Mouse (Mus musculus) limb, embryonic 13.5 days (tissue): ENCODE data around the gene Tnrc6c. TPM values are rescaled to one million over a fixed set of nuclear protein-coding genes. Genes with fewer than 3 reads are reported as not detected.
A peak's percentile ranks its signal among the peaks of the same experiment; 100 is the strongest.

Experiments
- ATAC-seq: fragments of 200-750 bp; cut with Nextera tagmentation; 2 replicates; pipeline ENCODE4 v1.8.0; 2017; ENCODE audit warnings: low read depth, moderate number of reproducible peaks, moderate TSS enrichment; ENCODE audit not compliant: low FRiP score
- H3K27ac ChIP-seq: fragments of 300-500 bp; sonication (generic); 2 replicates; pipeline ENCODE4 v1.5.1; 2015; ENCODE audit warnings: inconsistent platforms, mild to moderate bottlenecking, moderate library complexity
- H3K27me3 ChIP-seq: fragments of 300-500 bp; sonication (generic); 2 replicates; pipeline ENCODE4 v1.6.1; 2015; ENCODE audit warnings: mild to moderate bottlenecking, inconsistent platforms
- H3K36me3 ChIP-seq: fragments of 300-500 bp; sonication (generic); 2 replicates; pipeline ENCODE4 v1.6.1; 2015; ENCODE audit warnings: inconsistent platforms, mild to moderate bottlenecking, moderate library complexity
- H3K4me1 ChIP-seq: fragments of 300-500 bp; sonication (generic); 2 replicates; pipeline ENCODE4 v1.6.1; 2015; ENCODE audit warnings: inconsistent platforms
- H3K4me2 ChIP-seq: fragments of 300-500 bp; sonication (generic); replicated peaks from 2 replicates; pipeline ENCODE4 v1.6.1; 2015; ENCODE audit warnings: inconsistent platforms, mild to moderate bottlenecking, moderate library complexity
- H3K4me3 ChIP-seq: fragments of 300-500 bp; sonication (generic); 2 replicates; pipeline ENCODE4 v1.5.1; 2015; ENCODE audit warnings: moderate library complexity, mild to moderate bottlenecking, inconsistent platforms
- H3K9ac ChIP-seq: fragments of 300-500 bp; sonication (generic); 2 replicates; pipeline ENCODE4 v1.6.1; 2015; ENCODE audit warnings: mild to moderate bottlenecking, inconsistent platforms
- H3K9me3 ChIP-seq: fragments of 300-500 bp; sonication (generic); 2 replicates; pipeline ENCODE4 v1.6.1; 2016; ENCODE audit warnings: inconsistent platforms
- WGBS: fragments of 180-500 bp; shearing (Covaris S2); methylation state at CpG from one replicate; pipeline ENCODE4 v1.1.7; 2015; 5-methylcytosine and 5-hydroxymethylcytosine counted together
- polyA plus RNA-seq: library from polyadenylated mRNA; unstranded; fragments of >200 nt; fragmentation: Nextera tagmentation; extraction: Ambion mirVana; gene quantifications from 2 replicates; pipeline ENCODE4 v1.2.1, GENCODE M21; 2015

Tnrc6c gene
- polyA plus RNA-seq, 1 experiment from 2014 or later = 19.6 TPM

- H3K4me2 ChIP-seq = no peak overlapping the region
- no peaks in the 10 kb centered on the region for H3K27me3 ChIP-seq
- 0 out of 2 replicates have a peak, but pooled peaks cover 3% of the 10 kb centered on the region for H3K4me1 ChIP-seq
- H3K27ac ChIP-seq = no peak overlapping the region
- H3K9ac ChIP-seq = no peak overlapping the region
- no peaks in the 10 kb centered on the region for H3K9me3 ChIP-seq
- no peak for ATAC-seq
- 94% methylated on average over 1 of the region's 1 CpGs for WGBS
- H3K36me3 ChIP-seq = peaks cover 48% of the 10 kb centered on the region
- H3K4me3 ChIP-seq = no peak overlapping the region
Observed at GRCm38 (mm10) chr11:117712065-117712464, 58.0 kb downstream of the Tnrc6c start.

- Histone ChIP-seq H3K9me3 (no peaks in the 10 kb centered on the region), H3K4me3 (no peak overlapping the region), H3K36me3 (peaks cover 58% of the 10 kb centered on the region)
Observed at GRCm38 (mm10) chr11:117713375-117713774, 59.3 kb downstream of the Tnrc6c start.

GRCm38 (mm10) chr11:117718838-117719237, 64.7 kb downstream of the Tnrc6c start:
- no peaks in the 10 kb centered on the region for H3K9me3 ChIP-seq
- peaks cover 95% of the 10 kb centered on the region for H3K36me3 ChIP-seq
- H3K4me2 ChIP-seq = no peak overlapping the region
- H3K4me3 ChIP-seq = no peak overlapping the region
- no peaks in the 10 kb centered on the region for H3K27me3 ChIP-seq
- no peak for ATAC-seq
- H3K27ac ChIP-seq = no peak overlapping the region
- WGBS = 92% methylated on average over 3 of the region's 3 CpGs
- H3K9ac ChIP-seq = no peak overlapping the region
- H3K4me1 ChIP-seq = no peaks in the 10 kb centered on the region

More at GRCm38 (mm10) chr11:117713375-117713774, 59.3 kb downstream of the Tnrc6c start:
- 94% methylated on average over 6 of the region's 6 CpGs for WGBS
- no peak for ATAC-seq
- Histone ChIP-seq H3K27me3 (no peaks in the 10 kb centered on the region), H3K9ac (no peak overlapping the region), H3K27ac (no peak overlapping the region), H3K4me2 (no peak overlapping the region), H3K4me1 (0 out of 2 replicates have a peak, but pooled peaks cover 3% of the 10 kb centered on the region)

- Histone ChIP-seq H3K9me3 (no peaks in the 10 kb centered on the region), H3K27me3 (no peaks in the 10 kb centered on the region), H3K4me1 (peaks cover 17% of the 10 kb centered on the region), H3K27ac (no peak overlapping the region), H3K4me2 (no peak overlapping the region), H3K4me3 (no peak overlapping the region), H3K36me3 (peaks cover 62% of the 10 kb centered on the region), H3K9ac (no peak overlapping the region)
- 82% methylated on average over 6 of the region's 6 CpGs for WGBS
- ATAC-seq = no peak
Observed at GRCm38 (mm10) chr11:117724604-117725301, 70.7 kb downstream of the Tnrc6c start.

- Histone ChIP-seq H3K36me3 (peaks cover 41% of the 10 kb centered on the region), H3K9ac (no peak overlapping the region), H3K4me3 (no peak overlapping the region), H3K4me2 (no peak overlapping the region), H3K27ac (no peak overlapping the region), H3K27me3 (no peaks in the 10 kb centered on the region), H3K4me1 (peaks cover 26% of the 10 kb centered on the region), H3K9me3 (no peaks in the 10 kb centered on the region)
- no peak for ATAC-seq
- 91% methylated on average over 4 of the region's 4 CpGs for WGBS
Observed at GRCm38 (mm10) chr11:117727031-117727430, 72.9 kb downstream of the Tnrc6c start.

- Histone ChIP-seq H3K36me3 (peaks cover 40% of the 10 kb centered on the region), H3K4me3 (no peak overlapping the region), H3K9ac (no peak overlapping the region), H3K27ac (peak overlapping the region; percentile 48), H3K4me2 (no peak overlapping the region), H3K9me3 (no peaks in the 10 kb centered on the region), H3K27me3 (no peaks in the 10 kb centered on the region), H3K4me1 (peaks cover 26% of the 10 kb centered on the region)
- WGBS = 85% methylated on average over 5 of the region's 5 CpGs
- no peak for ATAC-seq
Observed at GRCm38 (mm10) chr11:117728245-117728644, 74.2 kb downstream of the Tnrc6c start.

- Histone ChIP-seq H3K27me3 (no peaks in the 10 kb centered on the region), H3K4me3 (no peak overlapping the region), H3K9ac (no peak overlapping the region), H3K36me3 (peaks cover 40% of the 10 kb centered on the region), H3K4me1 (peaks cover 26% of the 10 kb centered on the region), H3K4me2 (no peak overlapping the region), H3K27ac (peak overlapping the region; percentile 48), H3K9me3 (no peaks in the 10 kb centered on the region)
- peak; percentile 66; the same call in 1 of the 2 replicates for ATAC-seq
- WGBS = 63% methylated on average over 1 of the region's 1 CpGs
Observed at GRCm38 (mm10) chr11:117728841-117729240, 74.8 kb downstream of the Tnrc6c start.

GRCm38 (mm10) chr11:117729341-117729740, 75.3 kb downstream of the Tnrc6c start:
- Histone ChIP-seq H3K9ac (0 out of 2 replicates have a peak overlapping the region, but pooled peaks have one; percentile 5), H3K27me3 (no peaks in the 10 kb centered on the region), H3K27ac (peak overlapping the region; percentile 7; the same call in 1 of the 2 replicates), H3K4me3 (no peak overlapping the region), H3K4me1 (peaks cover 26% of the 10 kb centered on the region), H3K36me3 (peaks cover 37% of the 10 kb centered on the region), H3K9me3 (no peaks in the 10 kb centered on the region), H3K4me2 (no peak overlapping the region)
- ATAC-seq = no peak
- 80% methylated on average over 3 of the region's 3 CpGs for WGBS

GRCm38 (mm10) chr11:117729798-117730489, 75.9 kb downstream of the Tnrc6c start:
- Histone ChIP-seq H3K4me2 (no peak overlapping the region), H3K27me3 (no peaks in the 10 kb centered on the region), H3K9ac (0 out of 2 replicates have a peak overlapping the region, but pooled peaks have one; percentile 5), H3K9me3 (no peaks in the 10 kb centered on the region), H3K36me3 (peaks cover 35% of the 10 kb centered on the region), H3K27ac (peak overlapping the region; percentile 67), H3K4me1 (peaks cover 26% of the 10 kb centered on the region), H3K4me3 (no peak overlapping the region)
- ATAC-seq = no peak
- 75% methylated on average over 7 of the region's 7 CpGs for WGBS

GRCm38 (mm10) chr11:117730490-117730838, 76.4 kb downstream of the Tnrc6c start:
- peak overlapping the region; percentile 67 for H3K27ac ChIP-seq
- H3K4me2 ChIP-seq = no peak overlapping the region
- no peak overlapping the region for H3K9ac ChIP-seq
- peaks cover 35% of the 10 kb centered on the region for H3K36me3 ChIP-seq
- H3K4me1 ChIP-seq = peaks cover 26% of the 10 kb centered on the region
- 70% methylated on average over 4 of the region's 4 CpGs for WGBS
- H3K9me3 ChIP-seq = no peaks in the 10 kb centered on the region
- no peak for ATAC-seq
- no peaks in the 10 kb centered on the region for H3K27me3 ChIP-seq
- H3K4me3 ChIP-seq = no peak overlapping the region

- Histone ChIP-seq H3K27ac (no peak overlapping the region), H3K9me3 (no peaks in the 10 kb centered on the region), H3K4me1 (peaks cover 26% of the 10 kb centered on the region), H3K4me2 (no peak overlapping the region), H3K27me3 (no peaks in the 10 kb centered on the region), H3K4me3 (no peak overlapping the region), H3K36me3 (peaks cover 39% of the 10 kb centered on the region), H3K9ac (no peak overlapping the region)
- WGBS = 91% methylated on average over 7 of the region's 7 CpGs
- no peak for ATAC-seq
Observed at GRCm38 (mm10) chr11:117731470-117731869, 77.4 kb downstream of the Tnrc6c start.

GRCm38 (mm10) chr11:117736037-117736689, 82.1 kb downstream of the Tnrc6c start:
- WGBS = 69% methylated on average over 5 of the region's 5 CpGs
- no peak overlapping the region for H3K27ac ChIP-seq
- no peak overlapping the region for H3K9ac ChIP-seq
- ATAC-seq = no peak
- H3K4me2 ChIP-seq = no peak overlapping the region
- H3K9me3 ChIP-seq = no peaks in the 10 kb centered on the region
- H3K4me3 ChIP-seq = no peak overlapping the region
- H3K27me3 ChIP-seq = no peaks in the 10 kb centered on the region
- H3K4me1 ChIP-seq = no peaks in the 10 kb centered on the region
- peaks cover 86% of the 10 kb centered on the region for H3K36me3 ChIP-seq
